Mouse (Mus musculus) hindbrain, embryonic 11.5 days (tissue): ENCODE measurements around the gene Nox1. TPM values are rescaled to one million over a fixed set of nuclear protein-coding genes. Genes with fewer than 3 reads are reported as not detected.

ENCODE experiments used
- ATAC-seq: fragments of 200-750 bp; cut with Nextera tagmentation; 2 replicates; pipeline ENCODE4 v1.8.0; 2017; ENCODE audit warnings: mild to moderate bottlenecking, moderate TSS enrichment, moderate library complexity; ENCODE audit not compliant: low FRiP score
- DNase-seq: peaks from one replicate; pipeline ENCODE4 v3.0.0-alpha.2; 2015; ENCODE audit warnings: low spot score
- H3K27ac ChIP-seq: fragments of 300-500 bp; sonication (generic); 2 replicates; pipeline ENCODE4 v1.5.1; 2014; ENCODE audit warnings: mild to moderate bottlenecking, low read depth, low read length
- H3K27me3 ChIP-seq: fragments of 300-500 bp; sonication (generic); 2 replicates; pipeline ENCODE4 v1.6.1; 2014; ENCODE audit warnings: mild to moderate bottlenecking, low read length, moderate library complexity, mixed read lengths; ENCODE audit not compliant: control insufficient read depth, insufficient read depth
- H3K36me3 ChIP-seq: fragments of 300-500 bp; sonication (generic); 2 replicates; pipeline ENCODE4 v1.6.1; 2014; ENCODE audit warnings: mild to moderate bottlenecking, low read length, moderate library complexity, mixed read lengths; ENCODE audit not compliant: control insufficient read depth, insufficient read depth
- H3K4me1 ChIP-seq: fragments of 300-500 bp; sonication (generic); replicated peaks from 2 replicates; pipeline ENCODE4 v1.6.1; 2014; ENCODE audit warnings: low read length, mixed read lengths; ENCODE audit not compliant: control insufficient read depth, insufficient read depth
- H3K4me2 ChIP-seq: fragments of 300-500 bp; sonication (generic); replicated peaks from 2 replicates; pipeline ENCODE4 v1.6.1; 2014; ENCODE audit warnings: mild to moderate bottlenecking, low read depth, low read length
- H3K4me3 ChIP-seq: fragments of 300-500 bp; sonication (generic); 2 replicates; pipeline ENCODE4 v1.5.1; 2014; ENCODE audit warnings: low read depth, low read length
- H3K9ac ChIP-seq: fragments of 300-500 bp; sonication (generic); 2 replicates; pipeline ENCODE4 v1.6.1; 2014; ENCODE audit warnings: low read depth, low read length
- H3K9me3 ChIP-seq: fragments of 300-500 bp; sonication (generic); 2 replicates; pipeline ENCODE4 v1.6.1; 2016; ENCODE audit warnings: low read length; ENCODE audit not compliant: control insufficient read depth
- WGBS: fragments of 180-500 bp; shearing (Covaris S2); extraction: QIAGEN DNeasy Blood & Tissue Kit; methylation state at CpG from one replicate; pipeline ENCODE4 v1.1.7; 2014; 5-methylcytosine and 5-hydroxymethylcytosine counted together
- polyA plus RNA-seq: library from polyadenylated mRNA; unstranded; fragments of >200 nt; fragmentation: Nextera tagmentation; extraction: Ambion mirVana; gene quantifications from 2 replicates; pipeline ENCODE4 v1.2.1, GENCODE M21; 2014

Nox1 gene
- polyA plus RNA-seq, 1 experiment from 2014 or later: not detected

GRCm38 (mm10) chrX:134102641-134103040 is 119.1 kb downstream of the Nox1 start:
- DNase-seq (no peak), ATAC-seq (no peak)
- H3K27ac ChIP-seq: no peak overlapping the region
- WGBS: 69% methylated on average over 2 of the region's 2 CpGs
- H3K36me3 ChIP-seq: no peaks in the 10 kb centered on the region
- H3K9me3 ChIP-seq: no peaks in the 10 kb centered on the region
- no peaks in the 10 kb centered on the region for H3K4me1 ChIP-seq
- H3K27me3 ChIP-seq: no peaks in the 10 kb centered on the region
- no peak overlapping the region for H3K4me3 ChIP-seq
- no peak overlapping the region for H3K9ac ChIP-seq
- no peak overlapping the region for H3K4me2 ChIP-seq

- ATAC-seq (no peak), DNase-seq (no peak)
- no peaks in the 10 kb centered on the region for H3K36me3 ChIP-seq
- H3K4me2 ChIP-seq: no peak overlapping the region
- H3K9me3 ChIP-seq: no peaks in the 10 kb centered on the region
- no peaks in the 10 kb centered on the region for H3K4me1 ChIP-seq
- no peak overlapping the region for H3K27ac ChIP-seq
- no peaks in the 10 kb centered on the region; the same call in 1 of the 2 replicates for H3K27me3 ChIP-seq
- H3K4me3 ChIP-seq: no peak overlapping the region
- H3K9ac ChIP-seq: no peak overlapping the region
- WGBS: 74% methylated on average over 1 of the region's 1 CpGs
Observed at GRCm38 (mm10) chrX:134085453-134085852, 136.3 kb downstream of the Nox1 start.

GRCm38 (mm10) chrX:134059764-134060163 is 162.0 kb downstream of the Nox1 start:
- Histone ChIP-seq H3K27me3 (no peaks in the 10 kb centered on the region), H3K27ac (peak overlapping the region; percentile 86; the same call in 1 of the 2 replicates), H3K4me3 (peak overlapping the region; percentile 49), H3K4me1 (no peaks in the 10 kb centered on the region), H3K9ac (peak overlapping the region; percentile 64), H3K9me3 (no peaks in the 10 kb centered on the region), H3K36me3 (no peaks in the 10 kb centered on the region), H3K4me2 (peak overlapping the region; percentile 35)
- ATAC-seq (peak; percentile 26; the same call in 1 of the 2 replicates), DNase-seq (peak; percentile 35)
- 17% methylated on average over 10 of the region's 10 CpGs for WGBS

GRCm38 (mm10) chrX:134058987-134059712 is 162.6 kb downstream of the Nox1 start, which contains the start of gene Cstf2:
Cstf2 (plus strand) TSS chrX:134059187.
- WGBS: 19% methylated on average over 50 of the region's 77 CpGs
- Histone ChIP-seq H3K27me3 (no peaks in the 10 kb centered on the region), H3K4me3 (peak within 1 kb of the TSS; percentile 49), H3K4me2 (peak within 1 kb of the TSS; percentile 35), H3K36me3 (no peaks in the 10 kb centered on the region), H3K4me1 (no peaks in the 10 kb centered on the region), H3K9me3 (no peaks in the 10 kb centered on the region), H3K9ac (peak within 1 kb of the TSS; percentile 64), H3K27ac (peak within 1 kb of the TSS; percentile 86)
- ATAC-seq: peak; percentile 99
- DNase-seq: peak; percentile 87

- no peak; the same call in 1 of the 2 replicates for ATAC-seq
- Histone ChIP-seq H3K36me3 (no peaks in the 10 kb centered on the region), H3K4me2 (peak overlapping the region; percentile 14; the same call in 1 of the 2 replicates), H3K27me3 (no peaks in the 10 kb centered on the region), H3K9ac (no peak overlapping the region), H3K4me1 (no peaks in the 10 kb centered on the region), H3K9me3 (no peaks in the 10 kb centered on the region), H3K4me3 (no peak overlapping the region), H3K27ac (no peak overlapping the region)
- WGBS: 78% methylated on average over 14 of the region's 14 CpGs
- DNase-seq: peak; percentile 0
Observed at GRCm38 (mm10) chrX:134058040-134058875, 163.5 kb downstream of the Nox1 start.

GRCm38 (mm10) chrX:134056897-134057296 is 164.9 kb downstream of the Nox1 start:
- Histone ChIP-seq H3K4me1 (no peaks in the 10 kb centered on the region), H3K9ac (no peak overlapping the region), H3K9me3 (no peaks in the 10 kb centered on the region), H3K27ac (no peak overlapping the region), H3K27me3 (no peaks in the 10 kb centered on the region), H3K4me2 (no peak overlapping the region), H3K36me3 (no peaks in the 10 kb centered on the region), H3K4me3 (no peak overlapping the region)
- 93% methylated on average over 2 of the region's 2 CpGs for WGBS
- ATAC-seq (no peak), DNase-seq (no peak)

- H3K4me1 ChIP-seq: no peaks in the 10 kb centered on the region
- ATAC-seq: no peak
- 59% methylated on average over 1 of the region's 1 CpGs for WGBS
- H3K36me3 ChIP-seq: no peaks in the 10 kb centered on the region
- H3K9me3 ChIP-seq: no peaks in the 10 kb centered on the region
- DNase-seq: no peak
- no peaks in the 10 kb centered on the region for H3K27me3 ChIP-seq
- H3K9ac ChIP-seq: no peak overlapping the region
- H3K27ac ChIP-seq: no peak overlapping the region
- H3K4me3 ChIP-seq: no peak overlapping the region
- H3K4me2 ChIP-seq: no peak overlapping the region
Observed at GRCm38 (mm10) chrX:134048994-134049393, 172.8 kb downstream of the Nox1 start.
